Mouse (Mus musculus): ENCODE data around the gene Maf.
A peak's percentile ranks its signal among the peaks of the same experiment; 100 is the strongest.

The Maf gene

GRCm38 (mm10) chr8:115705591-115706110, 1.9 kb downstream of the Maf start:
- DNase-seq (ENCODE audit: low read depth, low spot score): peak; percentile 73

GRCm38 (mm10) chr8:115703056-115703455, 4.5 kb downstream of the Maf start:
- no peak for DNase-seq (ENCODE audit: low read depth, low spot score)

GRCm38 (mm10) chr8:115701001-115701400, 6.6 kb downstream of the Maf start:
- DNase-seq (ENCODE audit: low read depth, low spot score): no peak

GRCm38 (mm10) chr8:115699151-115699550, 8.4 kb downstream of the Maf start:
- no peak for DNase-seq (ENCODE audit: low read depth, low spot score)

- no peak for DNase-seq (ENCODE audit: low read depth, low spot score)
Measured at GRCm38 (mm10) chr8:115697410-115697809, 10.2 kb downstream of the Maf start.

DNA sequence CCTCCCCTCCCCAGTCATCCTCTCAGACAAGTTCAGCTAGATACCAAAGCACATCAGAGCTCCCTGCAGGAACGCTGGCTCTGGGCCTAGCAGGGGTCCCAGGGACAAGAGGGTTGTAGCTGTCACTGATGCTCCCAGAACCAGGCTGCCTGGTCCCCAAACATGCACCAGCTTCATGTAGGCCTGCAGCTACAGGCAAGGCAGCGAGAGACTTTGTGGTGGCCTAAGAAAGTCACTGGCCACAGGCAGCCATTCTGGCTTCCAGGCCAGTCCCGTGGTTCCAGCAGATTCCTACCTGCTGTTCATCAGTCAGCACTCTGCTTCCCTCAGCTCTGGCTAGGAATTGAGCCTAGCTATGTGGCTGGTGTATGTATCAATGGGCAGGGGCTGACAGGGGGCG, 10.9 kb downstream of the Maf start:
- DNase-seq (ENCODE audit: low read depth, low spot score): no peak

- no peak for DNase-seq (ENCODE audit: low read depth, low spot score)
Measured at GRCm38 (mm10) chr8:115687349-115687748, 20.2 kb downstream of the Maf start.

DNA sequence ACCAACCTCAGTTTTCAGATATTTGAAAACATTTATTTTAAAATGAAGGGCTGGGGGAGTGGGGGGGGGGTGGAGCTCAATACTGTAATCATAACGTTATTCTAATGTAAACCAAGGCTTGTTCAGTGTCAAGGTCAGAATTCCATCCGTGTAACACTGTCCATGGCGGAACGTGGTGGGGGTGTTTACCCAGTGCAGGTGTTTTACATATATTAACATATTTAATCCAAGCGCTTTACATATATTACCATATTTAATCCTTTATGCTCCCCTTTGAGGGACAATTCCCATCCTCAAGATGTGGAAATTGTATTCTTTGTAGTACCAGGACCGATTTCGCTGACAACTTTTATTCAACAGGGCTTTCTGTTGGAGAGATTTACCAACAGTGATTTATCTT, 24.3 kb downstream of the Maf start:
- DNase-seq (ENCODE audit: low read depth, low spot score): no peak

DNA sequence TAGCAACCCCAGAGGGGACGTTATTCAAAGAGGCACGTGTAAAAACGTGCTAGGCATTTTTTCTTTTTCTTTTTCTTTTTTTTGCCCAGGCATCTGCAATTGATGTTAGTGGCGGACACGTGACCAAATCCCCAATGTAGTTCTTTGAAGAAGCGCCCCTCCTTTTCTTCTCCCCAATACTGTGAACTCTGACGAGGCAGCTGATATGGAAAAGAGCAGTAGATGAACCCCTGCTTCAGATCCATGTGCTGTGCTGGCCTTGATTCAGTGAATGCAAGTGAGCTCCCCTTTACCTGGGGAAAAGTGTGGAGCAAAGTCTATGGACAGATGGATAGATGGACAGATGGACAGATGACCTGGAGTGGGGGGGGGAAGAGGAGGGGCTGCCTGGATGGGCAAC, 28.1 kb downstream of the Maf start:
- DNase-seq (ENCODE audit: low read depth, low spot score): no peak

GRCm38 (mm10) chr8:115664866-115665265, 42.7 kb downstream of the Maf start:
- DNase-seq (ENCODE audit: low read depth, low spot score): no peak

DNA sequence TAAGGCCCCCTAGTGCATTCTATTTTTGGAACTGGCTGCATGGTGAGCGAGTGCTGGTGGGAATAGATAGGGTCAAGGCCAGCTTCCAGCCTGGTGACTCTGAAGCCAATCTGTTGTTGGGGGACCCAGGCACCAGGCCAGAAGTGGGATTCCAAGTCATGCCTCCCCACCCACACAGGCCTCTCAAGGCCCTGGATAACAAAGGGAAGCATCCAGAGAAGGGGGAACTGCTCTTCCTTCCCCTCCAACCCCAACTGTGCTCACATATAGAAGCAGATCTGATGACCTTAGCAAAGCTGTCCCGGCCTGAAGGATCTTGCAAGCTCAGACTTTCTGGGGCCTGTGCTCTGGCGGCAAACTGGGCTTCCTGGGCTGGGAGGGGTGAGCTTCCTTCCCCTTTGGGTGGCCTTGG, 57.5 kb downstream of the Maf start:
- peak; percentile 55 for DNase-seq (ENCODE audit: low read depth, low spot score)

GRCm38 (mm10) chr8:115645139-115645538, 62.5 kb downstream of the Maf start:
- DNase-seq (ENCODE audit: low read depth, low spot score): peak; percentile 51

- peak; percentile 53 for DNase-seq (ENCODE audit: low read depth, low spot score)
Measured at GRCm38 (mm10) chr8:115641936-115642335, 65.7 kb downstream of the Maf start.

DNA sequence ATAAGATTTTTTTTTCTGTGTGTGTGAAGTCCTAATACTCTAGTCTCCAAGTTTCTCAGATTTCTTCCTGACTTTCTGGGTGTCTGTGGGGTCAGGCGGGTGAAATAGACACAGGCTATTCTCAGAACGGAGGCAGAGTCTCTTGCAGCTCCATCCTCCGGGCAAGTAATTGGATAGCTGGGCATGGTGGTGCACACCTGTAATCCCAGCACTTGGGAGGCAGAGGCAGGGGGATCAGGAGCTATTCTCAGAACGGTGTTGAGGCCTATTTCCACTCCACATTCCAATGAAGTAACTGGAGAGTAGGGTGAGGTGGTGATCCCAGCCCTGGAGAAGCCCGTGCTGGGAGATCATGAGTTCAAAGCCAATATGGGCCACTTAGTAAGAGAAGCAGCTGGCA, 67.6 kb downstream of the Maf start:
- DNase-seq (ENCODE audit: low read depth, low spot score): peak; percentile 85

DNA sequence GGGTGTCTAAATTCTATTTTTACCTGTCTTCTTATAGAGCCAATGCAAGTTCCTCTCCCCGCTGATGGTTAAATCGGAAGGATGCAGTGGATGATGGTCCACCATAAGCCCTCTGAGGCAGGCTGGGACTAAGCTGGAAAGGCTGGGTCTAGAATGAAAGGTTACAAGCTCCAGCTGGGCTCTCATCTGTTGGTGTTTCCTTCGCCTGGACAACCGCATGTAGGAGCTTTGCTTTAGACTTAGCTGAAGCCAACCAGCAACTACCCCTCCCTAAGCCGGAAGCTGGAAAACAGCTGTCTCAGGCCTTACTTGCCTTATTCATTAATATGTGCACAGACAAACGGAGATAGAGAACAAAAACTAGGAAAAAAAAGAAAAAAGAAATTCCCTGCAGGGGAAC, 70.8 kb downstream of the Maf start:
- DNase-seq (ENCODE audit: low read depth, low spot score): no peak
